Mouse (Mus musculus) embryonic fibroblast, embryonic 13.5 days (primary cell): Measurements from ENCODE around the gene Epb41l1. TPM values are rescaled to one million over a fixed set of nuclear protein-coding genes. Genes with fewer than 3 reads are reported as not detected.

ENCODE experiments used
- H3K27ac ChIP-seq: 2 replicates; pipeline ENCODE4 v1.5.1; 2012; ENCODE audit warnings: low read length, control low read depth, inconsistent platforms; ENCODE audit not compliant: insufficient read depth
- H3K4me1 ChIP-seq: 2 replicates; pipeline ENCODE4 v1.6.1; 2011; ENCODE audit warnings: low read length; ENCODE audit not compliant: control insufficient read depth, insufficient read depth
- H3K4me3 ChIP-seq: 2 replicates; pipeline ENCODE4 v1.5.1; 2011; ENCODE audit warnings: mild to moderate bottlenecking, control low read depth, low read length; ENCODE audit not compliant: insufficient read depth
- CTCF ChIP-seq: IDR thresholded peaks from 2 replicates; pipeline ENCODE4 v1.5.1; 2011; ENCODE audit warnings: mild to moderate bottlenecking, control low read depth, low read length, moderate library complexity, borderline replicate concordance; ENCODE audit not compliant: insufficient read depth
- POLR2A ChIP-seq: IDR thresholded peaks from 2 replicates; pipeline ENCODE4 v1.6.1; 2011; ENCODE audit warnings: low read depth, mild to moderate bottlenecking, control low read depth, low read length, moderate library complexity
- polyA plus RNA-seq: library from polyadenylated mRNA; stranded (reverse); fragments of >200 nt; gene quantifications from 2 replicates; pipeline ENCODE4 v1.2.4, GENCODE M21; 2011; ENCODE audit warnings: low read depth; ENCODE audit not compliant: missing spikeins, insufficient read length

Gene Epb41l1
- polyA plus RNA-seq, 1 experiment: 33.6 TPM

- TF ChIP-seq POLR2A: no peak
- no peak for TF ChIP-seq CTCF
- peaks cover 7% of the 10 kb centered on the region for H3K4me1 ChIP-seq
Observed at GRCm38 (mm10) chr2:156472336-156472735, 51.6 kb downstream of the Epb41l1 start.

DNA sequence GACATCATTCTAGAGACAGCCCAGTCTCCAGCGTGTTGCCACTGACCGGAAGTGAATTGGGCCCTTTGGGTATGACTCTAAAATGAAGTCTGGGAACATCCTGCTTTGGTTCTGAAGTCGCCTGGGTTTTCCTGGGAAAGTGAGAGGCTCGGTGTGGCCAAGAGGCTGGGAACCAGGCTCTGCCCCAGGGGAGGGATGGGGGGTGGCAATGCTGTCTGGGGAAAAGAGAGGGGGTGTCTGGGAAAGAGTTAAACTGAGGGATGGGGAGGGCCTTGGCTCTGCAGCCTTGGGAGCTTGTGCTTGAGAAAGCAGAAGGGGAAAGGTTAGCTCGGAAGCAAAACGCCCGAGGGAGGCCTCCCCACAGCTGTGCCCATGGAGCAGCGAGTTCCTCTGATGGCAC, 53.0 kb downstream of the Epb41l1 start:
- no peak overlapping the region for H3K27ac ChIP-seq
- peaks cover 7% of the 10 kb centered on the region for H3K4me1 ChIP-seq
- no peak for TF ChIP-seq CTCF
- TF ChIP-seq POLR2A: no peak
- no peak overlapping the region for H3K4me3 ChIP-seq

More at GRCm38 (mm10) chr2:156472336-156472735, 51.6 kb downstream of the Epb41l1 start:
- Histone ChIP-seq H3K4me3 (no peak overlapping the region), H3K27ac (no peak overlapping the region)

- no peak overlapping the region for H3K4me3 ChIP-seq
- TF ChIP-seq POLR2A (no peak), CTCF (no peak)
- H3K27ac ChIP-seq: no peak overlapping the region
- H3K4me1 ChIP-seq: peaks cover 7% of the 10 kb centered on the region
Observed at GRCm38 (mm10) chr2:156474111-156474510, 53.4 kb downstream of the Epb41l1 start.

DNA sequence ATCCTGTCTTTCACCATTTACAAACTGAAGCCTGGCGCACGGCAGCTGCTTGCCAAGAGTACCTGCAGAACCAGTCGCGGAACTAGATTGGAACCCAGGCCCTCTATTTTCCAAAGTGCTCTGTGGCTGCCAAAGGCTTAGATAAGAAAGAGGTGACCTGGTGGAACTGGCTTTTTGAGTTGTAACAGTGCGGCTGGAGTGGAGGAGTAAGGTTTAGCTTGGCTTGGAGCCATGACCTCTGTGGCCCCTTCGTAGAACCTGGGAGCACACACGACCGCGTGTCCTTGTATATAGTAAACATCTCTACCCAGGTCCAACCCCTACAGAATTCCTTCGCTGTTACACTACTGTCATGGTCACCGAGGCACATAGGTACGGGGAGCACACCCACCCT, 54.2 kb downstream of the Epb41l1 start:
- peak overlapping the region; percentile 73 for H3K27ac ChIP-seq
- peak overlapping the region; percentile 43 for H3K4me3 ChIP-seq
- peaks cover 7% of the 10 kb centered on the region for H3K4me1 ChIP-seq
- TF ChIP-seq POLR2A (no peak), CTCF (no peak)

- TF ChIP-seq CTCF: no peak
- peak; percentile 83 for TF ChIP-seq POLR2A
- peak overlapping the region; percentile 61 for H3K4me3 ChIP-seq
Observed at GRCm38 (mm10) chr2:156475285-156476110, 54.8 kb downstream of the Epb41l1 start.

DNA sequence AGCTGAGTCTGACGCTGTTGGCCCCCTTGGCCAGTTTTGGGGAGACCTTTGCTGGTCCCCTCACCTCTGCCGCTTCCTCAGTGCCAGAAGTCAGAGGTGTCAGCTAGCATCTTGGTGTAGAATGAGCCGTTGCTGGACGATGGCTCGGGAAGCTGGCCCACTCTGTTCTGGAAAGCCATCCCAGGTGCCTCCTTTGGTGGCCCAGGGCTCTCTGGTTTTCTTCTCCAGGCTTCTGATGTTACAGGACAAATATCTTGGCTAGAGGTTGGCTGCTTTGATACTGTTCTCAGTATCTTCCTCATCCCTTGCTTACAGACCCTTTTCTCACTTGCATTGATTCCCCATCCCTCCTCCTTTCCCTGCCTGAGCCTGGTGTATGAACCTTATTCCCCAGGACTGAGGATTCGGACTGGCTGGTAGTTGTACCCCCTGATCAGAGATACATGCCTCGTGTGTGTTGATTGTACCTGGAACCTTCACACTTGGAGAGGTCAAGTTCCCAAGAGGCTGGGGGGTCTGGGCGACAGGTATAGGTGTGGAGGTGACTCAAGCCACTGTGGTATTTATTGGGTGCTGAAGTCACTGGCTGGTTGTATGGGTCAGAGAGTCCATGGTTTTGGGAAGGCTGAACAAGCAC, 55.5 kb downstream of the Epb41l1 start:
- Histone ChIP-seq H3K27ac (peak overlapping the region; percentile 34; the same call in 1 of the 2 replicates), H3K4me3 (peak overlapping the region; percentile 61), H3K4me1 (peaks cover 7% of the 10 kb centered on the region)
- TF ChIP-seq POLR2A (no peak), CTCF (no peak)

More at GRCm38 (mm10) chr2:156475285-156476110, 54.8 kb downstream of the Epb41l1 start:
- H3K27ac ChIP-seq: peak overlapping the region; percentile 73
- H3K4me1 ChIP-seq: peaks cover 7% of the 10 kb centered on the region

DNA sequence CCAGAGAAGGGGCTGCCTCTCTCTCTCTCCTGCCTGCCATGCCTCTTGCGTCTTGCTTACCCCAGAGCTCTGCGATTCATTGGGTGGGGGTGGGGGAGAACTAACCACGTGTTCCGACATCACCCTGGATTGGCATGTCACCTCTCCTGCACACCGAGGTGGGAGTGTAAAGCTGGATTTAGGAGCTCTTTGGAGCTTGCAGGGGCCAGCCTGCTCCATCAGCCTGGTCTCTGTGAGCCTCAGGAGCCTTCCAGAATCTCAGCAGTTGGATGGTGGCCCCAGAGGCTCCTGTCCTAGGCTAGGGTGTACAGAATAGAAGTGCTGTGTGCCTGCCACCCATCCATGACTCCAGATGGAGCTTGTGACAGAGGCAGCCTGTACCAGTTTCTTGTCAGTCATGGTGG, 56.0 kb downstream of the Epb41l1 start:
- H3K27ac ChIP-seq: no peak overlapping the region

DNA sequence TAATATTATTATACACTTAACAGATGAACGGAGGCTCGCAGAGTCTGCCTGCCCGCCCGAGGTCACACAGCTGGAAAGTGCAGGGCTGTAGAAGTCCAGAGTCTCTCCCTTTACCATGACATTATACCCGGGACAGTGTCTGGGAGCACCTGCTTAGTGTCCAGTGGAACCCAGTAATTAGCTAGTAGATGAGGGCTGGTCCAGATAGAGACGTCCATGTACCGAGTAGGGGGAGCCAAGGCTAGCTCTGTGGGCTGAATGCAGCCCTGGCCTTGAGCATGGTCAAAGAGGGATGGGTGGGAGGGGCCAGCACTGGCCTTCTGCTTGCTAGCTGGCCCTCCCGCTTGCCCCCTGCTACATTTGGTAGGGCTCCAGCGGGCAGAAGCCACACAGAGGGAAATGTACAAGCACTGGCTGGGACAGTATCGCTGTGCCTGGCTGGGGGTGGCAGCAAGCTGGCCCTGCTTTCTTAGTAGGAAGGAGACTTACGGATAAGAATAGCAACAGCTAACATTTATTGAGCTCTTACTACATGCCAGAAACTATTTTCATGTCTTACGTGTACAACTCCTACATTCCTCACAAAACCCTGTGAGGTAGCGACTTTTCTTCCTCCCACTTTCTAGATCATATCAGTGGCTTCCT, 57.5 kb downstream of the Epb41l1 start:
- no peak overlapping the region for H3K27ac ChIP-seq
- no peak overlapping the region for H3K4me3 ChIP-seq
- TF ChIP-seq CTCF: no peak
- TF ChIP-seq POLR2A: no peak
- H3K4me1 ChIP-seq: peaks cover 7% of the 10 kb centered on the region

More for the DNA sequence above, 56.0 kb downstream of the Epb41l1 start:
- Histone ChIP-seq H3K4me3 (peak overlapping the region; percentile 61), H3K4me1 (peaks cover 7% of the 10 kb centered on the region)
- TF ChIP-seq CTCF (no peak), POLR2A (no peak)

DNA sequence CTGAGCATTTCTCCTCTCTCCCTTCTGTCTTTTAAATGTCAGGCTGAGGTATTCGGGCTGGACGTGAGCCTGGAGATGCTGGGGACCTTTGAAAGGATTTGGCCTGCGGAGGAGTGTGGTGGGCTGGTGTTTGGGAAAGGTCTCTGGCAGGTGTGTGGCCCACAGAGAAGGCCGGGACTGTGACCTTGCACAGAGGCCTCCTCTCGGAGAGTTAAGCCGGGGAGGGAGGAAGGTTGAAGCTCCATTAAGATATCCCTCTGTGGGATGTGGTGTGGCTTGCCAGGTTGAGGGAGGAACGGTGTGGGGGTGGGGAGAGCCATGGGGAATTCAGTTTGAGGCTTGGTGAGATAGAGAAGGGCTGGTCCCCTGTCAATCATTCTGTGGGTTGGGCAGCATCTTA, 59.1 kb downstream of the Epb41l1 start:
- Histone ChIP-seq H3K27ac (no peak overlapping the region), H3K4me1 (peaks cover 5% of the 10 kb centered on the region), H3K4me3 (no peak overlapping the region)
- TF ChIP-seq POLR2A (no peak), CTCF (no peak)

DNA sequence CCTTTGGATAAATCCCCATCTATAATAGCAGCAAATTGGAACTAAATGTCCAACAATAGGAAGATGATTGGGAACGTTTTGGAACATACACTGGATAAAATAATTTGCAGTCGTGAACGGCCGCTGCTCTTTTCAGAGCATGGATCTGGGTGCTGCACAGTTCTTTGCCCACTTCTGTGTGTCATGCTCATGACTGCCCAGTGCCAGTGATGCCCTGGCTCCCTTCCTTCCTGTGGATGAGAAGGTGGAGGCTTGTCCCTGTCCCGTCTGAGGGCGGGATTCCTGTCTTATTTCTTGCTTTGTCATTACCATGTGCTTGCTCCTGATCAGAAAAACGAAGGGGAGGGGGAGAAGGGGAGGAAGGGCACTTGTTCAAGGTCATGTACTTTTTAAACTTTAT, 59.6 kb downstream of the Epb41l1 start:
- no peak overlapping the region for H3K27ac ChIP-seq
- H3K4me1 ChIP-seq: peaks cover 5% of the 10 kb centered on the region
- no peak overlapping the region for H3K4me3 ChIP-seq
- TF ChIP-seq POLR2A: no peak
- TF ChIP-seq CTCF: no peak
